Mouse (Mus musculus): ENCODE measurements at regions not wholly inside any gene's neighbourhood (a gene's known extent, or its start where the extent isn't known, plus 50 kb on each side); places are given as distances from the start of the nearest gene placed in this dataset.

- TF ChIP-seq ZNF384 (IDR thresholded peaks at IDR 0.05; ENCODE audit: low read depth, low read length) (no peak), RAD21 (IDR thresholded peaks at IDR 0.05; ENCODE audit: low read depth, low read length) (no peak)
Observed at GRCm38 (mm10) chr6:117519466-117519865, 321.5 kb upstream of the Zfp637 start (continued).

GRCm38 (mm10) chr6:117526161-117526935 lies 314.6 kb upstream of the Zfp637 start:
- H3K79me2 ChIP-seq (ENCODE audit: control insufficient read depth, insufficient read depth, low read length, poor library complexity): no peaks in the 10 kb centered on the region
- H3K9me3 ChIP-seq (replicated peaks; ENCODE audit: insufficient read depth, low read length): no peaks in the 10 kb centered on the region
- no peaks in the 10 kb centered on the region for H3K36me3 ChIP-seq (ENCODE audit: control insufficient read depth in 1 of 2, insufficient read depth in 2 of 2, low read length in 2 of 2)
- no peaks in the 10 kb centered on the region for H3K27me3 ChIP-seq (ENCODE audit: control insufficient read depth in 1 of 2, insufficient read depth in 2 of 2, low read length in 2 of 2)
- no peaks in the 10 kb centered on the region for H3K4me1 ChIP-seq (ENCODE audit: control insufficient read depth in 1 of 2, insufficient read depth in 2 of 2, low read length in 2 of 2)
- no peak for DNase-seq (ENCODE audit: low read depth, low spot score)
- H3K4me3 ChIP-seq (ENCODE audit: control insufficient read depth in 1 of 2, insufficient read depth in 1 of 2, low read depth in 2 of 2, low read length in 2 of 2): no peak overlapping the region
- no peak for TF ChIP-seq NRF1 (IDR thresholded peaks at IDR 0.05; ENCODE audit: insufficient read depth, low read depth, low read length, poor library complexity, severe bottlenecking)
- no peak for TF ChIP-seq POLR2AphosphoS5 (IDR thresholded peaks at IDR 0.05; ENCODE audit: borderline replicate concordance, low read depth, low read length)
- no peak for TF ChIP-seq MAX (IDR thresholded peaks at IDR 0.05; ENCODE audit: low read length)
- no peak for TF ChIP-seq NELFE (IDR thresholded peaks at IDR 0.05; ENCODE audit: low read depth, low read length)
- TF ChIP-seq POLR2AphosphoS2 (IDR thresholded peaks at IDR 0.05; ENCODE audit: low read length): no peak
- no peak for TF ChIP-seq ZC3H11A (IDR thresholded peaks at IDR 0.05; ENCODE audit: low read depth, low read length)
- TF ChIP-seq TCF12 (IDR thresholded peaks at IDR 0.05; ENCODE audit: low read depth, low read length): no peak
- TF ChIP-seq TAL1 (IDR thresholded peaks at IDR 0.05; ENCODE audit: low read length): no peak
- no peak for TF ChIP-seq USF2 (IDR thresholded peaks at IDR 0.05; ENCODE audit: borderline replicate concordance in 1 of 2, insufficient read depth in 1 of 2, low read depth in 1 of 2, low read length in 2 of 2)
- H3K9ac ChIP-seq (ENCODE audit: control insufficient read depth, low read depth, low read length, poor library complexity, severe bottlenecking): no peak overlapping the region
- no peak overlapping the region for H3K27ac ChIP-seq (ENCODE audit: control insufficient read depth, low read depth, low read length)

GRCm38 (mm10) chr6:117527526-117527925 lies 313.5 kb upstream of the Zfp637 start:
- Histone ChIP-seq H3K27ac (ENCODE audit: control insufficient read depth, low read depth, low read length) (no peak overlapping the region), H3K36me3 (ENCODE audit: control insufficient read depth in 1 of 2, insufficient read depth in 2 of 2, low read length in 2 of 2) (no peaks in the 10 kb centered on the region), H3K9me3 (replicated peaks; ENCODE audit: insufficient read depth, low read length) (no peaks in the 10 kb centered on the region), H3K79me2 (ENCODE audit: control insufficient read depth, insufficient read depth, low read length, poor library complexity) (no peaks in the 10 kb centered on the region), H3K4me1 (ENCODE audit: control insufficient read depth in 1 of 2, insufficient read depth in 2 of 2, low read length in 2 of 2) (no peaks in the 10 kb centered on the region), H3K4me3 (ENCODE audit: control insufficient read depth in 1 of 2, insufficient read depth in 1 of 2, low read depth in 2 of 2, low read length in 2 of 2) (no peak overlapping the region), H3K9ac (ENCODE audit: control insufficient read depth, low read depth, low read length, poor library complexity, severe bottlenecking) (no peak overlapping the region), H3K27me3 (ENCODE audit: control insufficient read depth in 1 of 2, insufficient read depth in 2 of 2, low read length in 2 of 2) (no peaks in the 10 kb centered on the region)
- DNase-seq (ENCODE audit: low read depth, low spot score): no peak
- TF ChIP-seq KAT2A (conservative IDR thresholded peaks at IDR 0.05; ENCODE audit: low read depth, low read length): no peak
- no peak for TF ChIP-seq SIN3A (IDR thresholded peaks at IDR 0.05; ENCODE audit: low read length)
- no peak for TF ChIP-seq MEF2A (IDR thresholded peaks at IDR 0.05; ENCODE audit: extremely low read depth, insufficient replicate concordance, low read depth, low read length, poor library complexity, severe bottlenecking)
- no peak for TF ChIP-seq E2F4 (IDR thresholded peaks at IDR 0.05; ENCODE audit: borderline replicate concordance, low read depth, low read length)
- TF ChIP-seq RAD21 (IDR thresholded peaks at IDR 0.05; ENCODE audit: low read depth, low read length): no peak
- no peak for TF ChIP-seq USF2 (IDR thresholded peaks at IDR 0.05; ENCODE audit: borderline replicate concordance in 1 of 2, insufficient read depth in 1 of 2, low read depth in 1 of 2, low read length in 2 of 2)
- TF ChIP-seq POLR2A (IDR thresholded peaks at IDR 0.05; ENCODE audit: control insufficient read depth in 1 of 2, insufficient read depth in 1 of 2, low read depth in 1 of 2, low read length in 2 of 2, poor library complexity in 1 of 2): no peak
- TF ChIP-seq TBP (IDR thresholded peaks at IDR 0.05; ENCODE audit: low read depth, low read length): no peak
- TF ChIP-seq GATA1 (IDR thresholded peaks at IDR 0.05; ENCODE audit: low read depth, low read length): no peak
- no peak for TF ChIP-seq RCOR1 (IDR thresholded peaks at IDR 0.05; ENCODE audit: low read depth, low read length)
- TF ChIP-seq BHLHE40 (IDR thresholded peaks at IDR 0.05; ENCODE audit: borderline replicate concordance, low read depth, low read length): no peak
- TF ChIP-seq CHD1 (IDR thresholded peaks at IDR 0.05; ENCODE audit: low read depth, low read length): no peak
- no peak for TF ChIP-seq MAX (IDR thresholded peaks at IDR 0.05; ENCODE audit: low read length)
- no peak for TF ChIP-seq EP300 (IDR thresholded peaks at IDR 0.05; ENCODE audit: low read depth in 1 of 2, low read length in 2 of 2)
- no peak for TF ChIP-seq ETS1 (IDR thresholded peaks at IDR 0.05; ENCODE audit: low read depth, low read length)
- no peak for TF ChIP-seq POLR2AphosphoS5 (IDR thresholded peaks at IDR 0.05; ENCODE audit: borderline replicate concordance, low read depth, low read length)
- TF ChIP-seq USF1 (IDR thresholded peaks at IDR 0.05; ENCODE audit: low read depth, low read length): no peak
- no peak for TF ChIP-seq JUND (IDR thresholded peaks at IDR 0.05; ENCODE audit: low read depth, low read length)
- no peak for TF ChIP-seq MAFK (IDR thresholded peaks at IDR 0.05; ENCODE audit: borderline replicate concordance, low read depth, low read length)
- no peak for TF ChIP-seq MYC (IDR thresholded peaks at IDR 0.05; ENCODE audit: low read depth, low read length)
